Mouse (Mus musculus) embryonic facial prominence, embryonic 12.5 days (tissue): Measurements from ENCODE around the gene Prpf4b. TPM values are rescaled to one million over a fixed set of nuclear protein-coding genes. Genes with fewer than 3 reads are reported as not detected.
A peak's percentile ranks its signal among the peaks of the same experiment; 100 is the strongest.
"Not testable (repeated sequence)": the region's sequence is repeated elsewhere in the genome, so short reads cannot be mapped to it uniquely, and the experiment has no call there.

Experiments
- ATAC-seq: fragments of 200-750 bp; cut with Nextera tagmentation; 2 replicates; pipeline ENCODE4 v1.8.0; 2017; ENCODE audit not compliant: insufficient number of reproducible peaks, insufficient read depth, low FRiP score, low TSS enrichment
- H3K27ac ChIP-seq: fragments of 300-500 bp; sonication (generic); 2 replicates; pipeline ENCODE4 v1.5.1; 2016; ENCODE audit warnings: mild to moderate bottlenecking
- H3K27me3 ChIP-seq: fragments of 300-500 bp; sonication (generic); 2 replicates; pipeline ENCODE4 v1.6.1; 2016; ENCODE audit warnings: mild to moderate bottlenecking, moderate library complexity
- H3K36me3 ChIP-seq: fragments of 300-500 bp; sonication (generic); 2 replicates; pipeline ENCODE4 v1.6.1; 2016; ENCODE audit warnings: mild to moderate bottlenecking
- H3K4me1 ChIP-seq: fragments of 300-500 bp; sonication (generic); 2 replicates; pipeline ENCODE4 v1.6.1; 2016
- H3K4me2 ChIP-seq: fragments of 300-500 bp; sonication (generic); replicated peaks from 2 replicates; pipeline ENCODE4 v1.6.1; 2016; ENCODE audit warnings: mild to moderate bottlenecking, moderate library complexity
- H3K4me3 ChIP-seq: fragments of 300-500 bp; sonication (generic); 2 replicates; pipeline ENCODE4 v1.5.1; 2016; ENCODE audit warnings: mild to moderate bottlenecking
- H3K9ac ChIP-seq: fragments of 300-500 bp; sonication (generic); 2 replicates; pipeline ENCODE4 v1.6.1; 2016; ENCODE audit warnings: mild to moderate bottlenecking, moderate library complexity
- H3K9me3 ChIP-seq: fragments of 300-500 bp; sonication (generic); 2 replicates; pipeline ENCODE4 v1.6.1; 2016; ENCODE audit warnings: mild to moderate bottlenecking, moderate library complexity
- WGBS: fragments of 180-500 bp; shearing (Covaris S2); methylation state at CpG from one replicate; pipeline ENCODE4 v1.1.7; 2016; 5-methylcytosine and 5-hydroxymethylcytosine counted together
- polyA plus RNA-seq: library from polyadenylated mRNA; unstranded; fragments of >200 nt; fragmentation: Nextera tagmentation; extraction: Ambion mirVana; gene quantifications from 2 replicates; pipeline ENCODE4 v1.2.1, GENCODE M21; 2016

The Prpf4b gene
- polyA plus RNA-seq: 88.5 and 97.7 TPM in 2 replicates

DNA sequence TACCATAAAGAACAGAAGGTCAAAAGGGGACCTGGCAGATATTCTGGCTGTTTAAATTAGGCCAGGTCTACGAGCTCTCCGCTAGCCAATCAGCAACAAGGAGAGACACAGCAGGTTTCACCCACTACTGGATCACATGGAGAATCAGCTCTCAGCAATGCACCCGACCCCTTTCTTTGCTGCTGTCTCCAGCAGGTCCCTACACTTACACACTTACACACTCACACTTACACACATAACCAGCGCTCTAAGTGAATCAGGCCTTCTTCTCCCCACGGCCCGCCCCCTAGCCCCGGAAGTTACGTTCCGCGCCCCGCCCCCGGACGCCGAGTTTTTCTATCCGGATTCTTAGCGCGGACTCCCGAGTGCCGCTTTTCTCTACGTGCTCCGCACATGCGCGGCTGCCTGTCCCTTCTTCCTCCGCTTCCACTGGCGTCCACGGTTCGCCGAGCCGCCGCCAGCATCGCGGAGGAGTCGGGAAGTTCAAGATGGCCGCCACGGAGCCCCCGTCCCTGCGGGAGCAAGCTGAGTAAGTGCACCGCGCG lies at the start of gene Prpf4b:
Gene Prpf4b (plus strand): TSS at position 137 of the 545 bp plus-strand sequence.
- Histone ChIP-seq H3K4me3 (peak within 1 kb of the TSS; percentile 92), H3K9ac (peak within 1 kb of the TSS; percentile 96), H3K4me2 (peak within 1 kb of the TSS; percentile 87), H3K36me3 (no peaks in the 10 kb centered on the region), H3K4me1 (peaks cover 19% of the 10 kb centered on the region), H3K9me3 (no peaks in the 10 kb centered on the region), H3K27ac (peak within 1 kb of the TSS; percentile 99), H3K27me3 (no peaks in the 10 kb centered on the region)
- WGBS: 1% methylated on average over 40 of the region's 40 CpGs
- ATAC-seq: peak; percentile 75

GRCm38 (mm10) chr13:34826760-34827690 lies 48.1 kb upstream of the Prpf4b start:
- 83% methylated on average over 3 of the region's 3 CpGs for whole genome bisulfite sequencing
- ATAC-seq: no peak

DNA sequence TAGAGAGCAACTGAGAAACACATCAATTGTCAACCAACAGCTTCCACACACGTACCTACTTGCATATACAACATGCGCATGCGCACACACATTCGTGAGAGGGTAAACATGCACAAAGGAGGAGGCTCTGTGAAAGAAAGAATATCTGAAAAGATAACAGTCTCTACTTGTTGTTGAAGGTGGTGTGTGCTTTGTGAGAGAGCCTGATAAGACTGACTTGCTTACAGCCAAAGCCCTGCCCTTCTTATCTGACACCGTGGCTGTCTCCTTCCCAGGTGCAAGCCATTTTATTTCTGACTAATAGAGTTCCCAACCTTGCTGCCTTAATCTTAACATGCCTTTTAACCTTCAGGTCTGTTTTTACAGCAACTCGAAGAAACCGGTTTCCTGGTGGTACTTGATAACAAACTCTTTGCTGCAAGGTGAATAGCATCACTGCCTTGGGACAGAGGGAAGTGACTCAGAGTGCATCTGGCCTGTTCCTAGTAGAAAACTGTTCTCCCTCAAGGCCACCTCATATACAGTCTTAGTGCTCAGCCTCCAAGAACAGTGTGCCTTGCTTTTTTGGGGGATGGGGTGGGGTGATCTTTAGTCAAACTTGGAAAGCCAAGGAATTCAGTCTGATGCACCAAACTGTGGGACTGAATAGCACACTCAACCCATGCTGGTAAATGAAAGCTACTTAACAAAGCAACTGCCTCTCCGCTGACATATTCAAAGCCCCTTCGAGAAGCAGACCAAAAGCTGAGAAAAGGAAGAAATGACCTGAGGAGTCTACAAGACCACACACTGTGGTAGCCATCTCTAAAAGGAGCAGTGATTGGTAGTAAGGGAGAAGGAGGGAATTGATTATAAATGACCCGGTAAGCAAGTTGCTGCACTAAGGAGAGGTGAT lies 46.9 kb upstream of the Prpf4b start:
- Histone ChIP-seq H3K4me2 (no peak overlapping the region), H3K9me3 (no peaks in the 10 kb centered on the region), H3K4me3 (no peak overlapping the region), H3K36me3 (no peaks in the 10 kb centered on the region), H3K4me1 (no peaks in the 10 kb centered on the region), H3K27me3 (no peaks in the 10 kb centered on the region), H3K9ac (no peak overlapping the region), H3K27ac (no peak overlapping the region)
- WGBS: 74% methylated on average over 10 of the region's 10 CpGs
- no peak for ATAC-seq

More at GRCm38 (mm10) chr13:34826760-34827690, 48.1 kb upstream of the Prpf4b start:
- Histone ChIP-seq H3K4me2 (no peak overlapping the region), H3K9ac (no peak overlapping the region), H3K27ac (no peak overlapping the region), H3K4me3 (no peak overlapping the region), H3K9me3 (no peaks in the 10 kb centered on the region), H3K36me3 (no peaks in the 10 kb centered on the region), H3K27me3 (no peaks in the 10 kb centered on the region), H3K4me1 (no peaks in the 10 kb centered on the region)

DNA sequence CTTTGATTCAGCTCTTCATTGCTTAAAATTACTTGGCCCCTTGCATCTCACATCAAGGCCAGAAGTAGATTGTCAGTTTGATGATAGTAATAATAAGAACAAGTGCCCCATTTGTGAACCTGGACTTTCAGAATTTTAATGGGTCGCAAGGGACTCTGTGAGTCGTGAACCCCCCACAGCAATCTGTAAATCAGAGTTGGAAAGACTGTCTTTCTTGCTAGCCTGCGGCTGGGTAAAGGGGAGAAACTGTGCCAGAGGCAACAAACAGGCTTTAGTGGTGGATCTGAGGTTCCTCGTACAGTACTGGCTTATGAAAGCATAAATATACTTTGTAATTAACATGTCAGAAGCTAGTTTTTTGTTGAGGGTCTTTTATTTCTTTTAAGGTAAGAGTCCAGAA lies 32.3 kb upstream of the Prpf4b start:
- Histone ChIP-seq H3K4me2 (no peak overlapping the region), H3K27me3 (no peaks in the 10 kb centered on the region), H3K9ac (no peak overlapping the region), H3K4me1 (no peaks in the 10 kb centered on the region), H3K36me3 (no peaks in the 10 kb centered on the region), H3K4me3 (no peak overlapping the region), H3K9me3 (no peaks in the 10 kb centered on the region), H3K27ac (no peak overlapping the region)
- WGBS: 81% methylated on average over 4 of the region's 4 CpGs
- ATAC-seq: no peak

DNA sequence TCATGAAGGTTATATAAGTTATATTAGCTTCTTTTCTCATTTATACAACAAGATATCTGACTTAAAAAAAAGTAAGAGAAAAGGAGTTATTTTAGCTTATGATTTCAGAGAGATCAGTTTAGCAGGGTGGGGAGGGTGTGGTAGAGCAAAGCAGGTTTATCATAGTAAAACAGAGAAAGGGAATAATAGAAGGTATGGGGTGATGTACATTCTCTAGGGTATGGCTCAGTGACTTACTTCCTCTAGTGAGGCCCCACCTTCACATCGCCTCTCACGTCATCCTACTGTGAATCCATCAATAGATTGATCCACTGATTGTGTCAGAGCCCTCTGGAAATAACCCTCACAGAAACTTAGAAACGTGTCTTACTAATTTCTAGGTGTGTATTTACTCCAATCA lies 24.3 kb upstream of the Prpf4b start:
- no peaks in the 10 kb centered on the region for H3K4me1 ChIP-seq
- no peak overlapping the region for H3K4me2 ChIP-seq
- H3K36me3 ChIP-seq: no peaks in the 10 kb centered on the region
- H3K27me3 ChIP-seq: no peaks in the 10 kb centered on the region
- H3K27ac ChIP-seq: no peak overlapping the region
- H3K9me3 ChIP-seq: peaks cover 22% of the 10 kb centered on the region
- no peak for ATAC-seq
- 85% methylated on average over 3 of the region's 3 CpGs for WGBS
- H3K9ac ChIP-seq: no peak overlapping the region
- no peak overlapping the region for H3K4me3 ChIP-seq

- no peak overlapping the region for H3K4me2 ChIP-seq
- H3K27ac ChIP-seq: no peak overlapping the region
- H3K4me3 ChIP-seq: no peak overlapping the region
- ATAC-seq: no peak
- peaks cover 22% of the 10 kb centered on the region for H3K9me3 ChIP-seq
- 80% methylated on average over 5 of the region's 5 CpGs for WGBS
- H3K9ac ChIP-seq: no peak overlapping the region
- H3K4me1 ChIP-seq: no peaks in the 10 kb centered on the region
- H3K27me3 ChIP-seq: no peaks in the 10 kb centered on the region
- no peaks in the 10 kb centered on the region for H3K36me3 ChIP-seq
Measured at GRCm38 (mm10) chr13:34851191-34851784, 23.8 kb upstream of the Prpf4b start.

DNA sequence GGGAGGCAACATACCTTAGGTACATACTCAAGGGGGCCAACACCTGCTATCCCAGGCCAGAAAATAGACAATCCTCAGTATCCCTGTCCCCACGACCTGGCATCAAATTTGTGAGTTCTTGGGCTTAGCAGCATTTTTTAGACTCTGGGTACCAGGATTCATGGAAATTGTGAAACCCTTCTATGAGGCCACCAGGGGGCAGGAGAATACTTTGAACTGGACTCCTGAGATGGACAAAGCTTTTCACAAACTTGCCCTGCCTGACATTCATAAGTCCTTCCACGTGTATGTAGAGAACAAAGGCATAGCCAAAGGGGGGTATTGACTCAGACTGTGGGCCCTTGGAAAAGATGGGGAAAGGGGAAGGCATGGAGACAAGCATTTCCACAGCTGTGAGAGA lies 17.6 kb upstream of the Prpf4b start:
- H3K27ac ChIP-seq: no peak overlapping the region
- no peak overlapping the region for H3K4me2 ChIP-seq
- ATAC-seq: no peak
- no peaks in the 10 kb centered on the region for H3K36me3 ChIP-seq
- H3K4me3 ChIP-seq: no peak overlapping the region
- no peak overlapping the region for H3K9ac ChIP-seq
- WGBS: 39% methylated on average over 2 of the region's 2 CpGs
- peaks cover 22% of the 10 kb centered on the region for H3K9me3 ChIP-seq
- H3K4me1 ChIP-seq: no peaks in the 10 kb centered on the region
- no peaks in the 10 kb centered on the region for H3K27me3 ChIP-seq

GRCm38 (mm10) chr13:34859406-34859805 lies 15.7 kb upstream of the Prpf4b start:
- no peak overlapping the region for H3K4me3 ChIP-seq
- H3K27ac ChIP-seq: no peak overlapping the region
- no peak overlapping the region for H3K4me2 ChIP-seq
- no peaks in the 10 kb centered on the region for H3K36me3 ChIP-seq
- ATAC-seq: no peak
- no peak overlapping the region for H3K9ac ChIP-seq
- H3K9me3 ChIP-seq: peaks cover 10% of the 10 kb centered on the region
- no peaks in the 10 kb centered on the region; the same call in 1 of the 2 replicates for H3K4me1 ChIP-seq
- WGBS: 82% methylated on average over 5 of the region's 5 CpGs
- no peaks in the 10 kb centered on the region for H3K27me3 ChIP-seq

- H3K36me3 ChIP-seq, H3K9ac ChIP-seq, ATAC-seq, H3K4me1 ChIP-seq, H3K9me3 ChIP-seq, H3K27me3 ChIP-seq, H3K27ac ChIP-seq, H3K4me2 ChIP-seq, H3K4me3 ChIP-seq: not testable (repeated sequence)
- 73% methylated on average over 7 of the region's 8 CpGs for WGBS
Measured at GRCm38 (mm10) chr13:34861166-34861565, 13.9 kb upstream of the Prpf4b start.

DNA sequence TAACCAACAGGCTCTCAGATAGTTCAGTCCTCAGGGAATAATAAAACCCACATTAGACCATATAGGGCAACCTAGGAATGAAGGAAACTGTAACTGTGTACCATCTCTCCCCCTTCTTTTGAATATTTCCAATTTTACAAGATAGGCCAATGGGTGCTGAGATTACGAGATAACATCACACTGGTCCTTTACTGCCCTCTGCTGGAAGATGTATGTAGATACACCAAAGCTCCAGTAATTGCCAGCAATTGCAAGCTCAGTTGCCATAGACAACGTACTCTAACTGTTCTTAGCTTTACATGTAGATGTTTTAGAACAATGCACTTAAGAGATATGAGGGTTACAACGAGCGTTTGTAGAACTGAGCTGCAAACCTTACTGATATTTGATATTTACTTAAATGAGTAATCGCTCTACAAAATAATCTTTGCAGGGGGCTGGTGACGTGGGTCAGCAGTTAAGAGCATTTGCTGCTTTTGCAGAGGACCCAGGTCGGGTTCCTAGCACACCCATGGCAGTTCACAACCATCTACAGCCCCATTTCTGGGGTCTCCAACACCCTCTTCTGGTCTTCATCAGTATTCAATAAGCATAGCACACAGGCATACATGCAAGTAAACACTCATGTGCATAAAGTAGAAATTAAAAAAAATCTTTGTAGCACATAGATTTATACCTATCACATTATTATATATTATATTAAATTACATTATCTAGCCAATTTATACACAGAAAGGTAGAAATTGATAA lies 10.5 kb upstream of the Prpf4b start:
- Histone ChIP-seq H3K9me3 (no peaks in the 10 kb centered on the region), H3K4me2 (no peak overlapping the region), H3K27ac (no peak overlapping the region), H3K4me1 (no peaks in the 10 kb centered on the region; the same call in 1 of the 2 replicates), H3K9ac (no peak overlapping the region), H3K4me3 (no peak overlapping the region), H3K36me3 (no peaks in the 10 kb centered on the region), H3K27me3 (no peaks in the 10 kb centered on the region)
- 42% methylated on average over 7 of the region's 7 CpGs for WGBS
- ATAC-seq: no peak
